Mouse (Mus musculus): ENCODE data around the gene Grid2ip.
"Not testable (repeated sequence)": the region's sequence is repeated elsewhere in the genome, so short reads cannot be mapped to it uniquely, and the experiment has no call there.

Grid2ip gene

GRCm38 (mm10) chr5:143363678-143364615, 6.8 kb downstream of the Grid2ip start:
- in situ Hi-C loops (cut with MboI) = no loop called here

GRCm38 (mm10) chr5:143367931-143368330, 10.8 kb downstream of the Grid2ip start:
- in situ Hi-C loops (cut with MboI) = no loop called here

GRCm38 (mm10) chr5:143369611-143370255, 12.6 kb downstream of the Grid2ip start:
- in situ Hi-C loops (cut with MboI) = no loop called here

- in situ Hi-C loops (cut with MboI) = no loop called here
Measured at GRCm38 (mm10) chr5:143370416-143371145, 13.4 kb downstream of the Grid2ip start.

GRCm38 (mm10) chr5:143371146-143371510, 14.0 kb downstream of the Grid2ip start:
- in situ Hi-C loops (cut with MboI) = no loop called here

GRCm38 (mm10) chr5:143372818-143373217, 15.7 kb downstream of the Grid2ip start:
- in situ Hi-C loops (cut with MboI) = no loop called here

- in situ Hi-C loops (cut with MboI) = no loop called here
Measured at GRCm38 (mm10) chr5:143375242-143375641, 18.1 kb downstream of the Grid2ip start.

GRCm38 (mm10) chr5:143376156-143376555, 19.0 kb downstream of the Grid2ip start:
- in situ Hi-C loops (cut with MboI) = no loop called here

- in situ Hi-C loops (cut with MboI) = no loop called here
Measured at GRCm38 (mm10) chr5:143386797-143387621, 29.9 kb downstream of the Grid2ip start.

- in situ Hi-C loops (cut with MboI) = no loop called here
Measured at GRCm38 (mm10) chr5:143394184-143394583, 37.0 kb downstream of the Grid2ip start.

- in situ Hi-C loops (cut with MboI) = not testable (repeated sequence)
Measured at GRCm38 (mm10) chr5:143394966-143395365, 37.8 kb downstream of the Grid2ip start.

GRCm38 (mm10) chr5:143395649-143396048, 38.5 kb downstream of the Grid2ip start:
- in situ Hi-C loops (cut with MboI) = no loop called here

- in situ Hi-C loops (cut with MboI) = no loop called here
Measured at GRCm38 (mm10) chr5:143400501-143400900, 43.4 kb downstream of the Grid2ip start.

GRCm38 (mm10) chr5:143401556-143401955, 44.4 kb downstream of the Grid2ip start:
- in situ Hi-C loops (cut with MboI) = no loop called here

GRCm38 (mm10) chr5:143403221-143404147, 46.3 kb downstream of the Grid2ip start, which contains the start of gene Kdelr2:
Kdelr2 (plus strand) TSS chr5:143403838.
- in situ Hi-C loops (cut with MboI) = no loop called here

- in situ Hi-C loops (cut with MboI) = no loop called here
Measured at GRCm38 (mm10) chr5:143404148-143404930, 47.2 kb downstream of the Grid2ip start.

- in situ Hi-C loops (cut with MboI) = no loop called here
Measured at GRCm38 (mm10) chr5:143405200-143405599, 48.1 kb downstream of the Grid2ip start.

- in situ Hi-C loops (cut with MboI) = no loop called here
Measured at GRCm38 (mm10) chr5:143406548-143406947, 49.4 kb downstream of the Grid2ip start.

- in situ Hi-C loops (cut with MboI) = no loop called here
Measured at GRCm38 (mm10) chr5:143409239-143409638, 52.1 kb downstream of the Grid2ip start.
